Mouse (Mus musculus) myocyte (in vitro differentiated cells): ENCODE measurements around the gene Prim2.

ENCODE experiments used
- CEBPB ChIP-seq: IDR thresholded peaks from 2 replicates; pipeline ENCODE4 v1.6.1; 2011; ENCODE audit warnings: mild to moderate bottlenecking, moderate library complexity; ENCODE audit not compliant: poor library complexity, insufficient read depth, severe bottlenecking
- POLR2A ChIP-seq: IDR thresholded peaks from one replicate; pipeline ENCODE4 v1.6.1; 2011; ENCODE audit warnings: low read depth, mild to moderate bottlenecking, control low read depth, moderate library complexity; ENCODE audit not compliant: insufficient read length
- SRF ChIP-seq: IDR thresholded peaks from one replicate; pipeline ENCODE4 v1.6.1; 2011; ENCODE audit warnings: low read depth; ENCODE audit not compliant: control insufficient read depth, insufficient read length
- TCF12 ChIP-seq: IDR thresholded peaks from one replicate; pipeline ENCODE4 v1.6.1; 2011; ENCODE audit warnings: mild to moderate bottlenecking, control low read depth; ENCODE audit not compliant: poor library complexity, insufficient read depth, severe bottlenecking

DNA sequence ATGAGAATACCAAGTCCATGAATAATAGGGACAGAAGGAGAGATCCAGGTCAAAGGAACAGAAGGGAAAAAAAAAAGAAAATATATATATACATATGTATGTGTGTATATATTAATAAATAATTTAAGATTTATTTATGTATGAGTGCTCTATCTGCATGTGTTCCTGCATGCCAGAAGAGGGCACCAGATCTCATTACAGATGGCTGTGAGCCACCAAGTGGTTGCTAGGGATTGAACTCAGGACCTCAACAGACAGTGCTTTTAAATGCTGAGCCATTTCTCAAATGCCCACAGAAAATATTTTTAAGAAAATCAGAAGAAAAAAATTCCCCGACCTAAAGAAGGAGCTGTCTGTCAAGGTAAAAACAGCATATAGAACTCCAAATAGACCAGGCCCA, 72.6 kb downstream of the Prim2 start:
- TF ChIP-seq CEBPB (no peak), POLR2A (no peak), TCF12 (no peak), SRF (no peak)
